Mouse (Mus musculus) erythroblast, embryonic 14.5 days (primary cell): ENCODE data around the gene Snx20. TPM values are rescaled to one million over a fixed set of nuclear protein-coding genes. Genes with fewer than 3 reads are reported as not detected.
"Not testable (repeated sequence)": the region's sequence is repeated elsewhere in the genome, so short reads cannot be mapped to it uniquely, and the experiment has no call there.

Experiments
- H3K27me3 ChIP-seq: 2 replicates; pipeline ENCODE4 v1.6.1; 2012; ENCODE audit warnings: inconsistent platforms; ENCODE audit not compliant: control insufficient read depth
- H3K36me3 ChIP-seq: 2 replicates; pipeline ENCODE4 v1.6.1; 2012; ENCODE audit warnings: mild to moderate bottlenecking, inconsistent platforms; ENCODE audit not compliant: control insufficient read depth
- H3K4me1 ChIP-seq: 2 replicates; pipeline ENCODE4 v1.6.1; 2012; ENCODE audit warnings: inconsistent platforms; ENCODE audit not compliant: control insufficient read depth
- H3K4me3 ChIP-seq: replicated peaks from 2 replicates; pipeline ENCODE3; 2012; ENCODE audit warnings: moderate library complexity, mild to moderate bottlenecking, inconsistent platforms
- H3K9me3 ChIP-seq: 2 replicates; pipeline ENCODE4 v1.6.1; 2012; ENCODE audit warnings: low read length, inconsistent platforms, mixed read lengths; ENCODE audit not compliant: control insufficient read depth
- GATA1 ChIP-seq: IDR thresholded peaks from 2 replicates; pipeline ENCODE4 v1.6.1; 2012; ENCODE audit warnings: low read length, inconsistent platforms, mixed read lengths
- TAL1 ChIP-seq: IDR thresholded peaks from 3 replicates; pipeline ENCODE4 v1.6.1; 2012; ENCODE audit warnings: low read length, inconsistent platforms, mixed read lengths
- polyA plus RNA-seq: library from polyadenylated mRNA; stranded (reverse); fragments of >175 nt; gene quantifications from 2 replicates; pipeline ENCODE4 v1.2.3, GENCODE M21; 2012

The Snx20 gene
- polyA plus RNA-seq, 1 experiment = 0.09 TPM

- H3K27me3 ChIP-seq = no peaks in the 10 kb centered on the region
- H3K36me3 ChIP-seq = no peaks in the 10 kb centered on the region
- no peak for TF ChIP-seq GATA1
- no peak for TF ChIP-seq TAL1
- no peaks in the 10 kb centered on the region for H3K4me1 ChIP-seq
- no peaks in the 10 kb centered on the region for H3K9me3 ChIP-seq
- no peak overlapping the region for H3K4me3 ChIP-seq
Observed at GRCm38 (mm10) chr8:88668400-88669086, 32.6 kb upstream of the Snx20 start.

- Histone ChIP-seq H3K36me3 (no peaks in the 10 kb centered on the region), H3K9me3 (no peaks in the 10 kb centered on the region), H3K27me3 (no peaks in the 10 kb centered on the region), H3K4me3 (no peak overlapping the region), H3K4me1 (no peaks in the 10 kb centered on the region)
- no peak for TF ChIP-seq GATA1
Observed at GRCm38 (mm10) chr8:88666435-88666834, 30.5 kb upstream of the Snx20 start.

GRCm38 (mm10) chr8:88664947-88665346 lies 29.0 kb upstream of the Snx20 start:
- Histone ChIP-seq H3K9me3 (no peaks in the 10 kb centered on the region), H3K4me3 (no peak overlapping the region), H3K36me3 (no peaks in the 10 kb centered on the region), H3K27me3 (no peaks in the 10 kb centered on the region), H3K4me1 (no peaks in the 10 kb centered on the region)
- no peak for TF ChIP-seq GATA1

DNA sequence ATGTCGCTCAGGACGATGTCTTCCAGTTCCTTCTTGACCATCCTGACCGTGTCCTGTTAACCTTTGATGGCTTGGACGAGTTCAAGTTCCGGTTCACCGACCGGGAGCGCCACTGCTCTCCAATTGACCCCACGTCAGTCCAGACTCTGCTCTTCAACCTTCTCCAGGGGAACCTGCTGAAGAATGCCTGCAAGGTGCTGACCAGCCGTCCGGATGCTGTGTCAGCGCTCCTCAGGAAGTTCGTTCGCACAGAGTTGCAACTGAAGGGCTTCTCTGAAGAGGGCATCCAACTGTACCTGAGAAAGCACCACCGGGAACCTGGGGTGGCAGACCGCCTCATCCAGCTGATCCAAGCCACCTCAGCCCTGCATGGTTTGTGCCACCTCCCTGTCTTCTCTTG lies 28.2 kb upstream of the Snx20 start:
- Histone ChIP-seq H3K27me3 (no peaks in the 10 kb centered on the region), H3K36me3 (no peaks in the 10 kb centered on the region), H3K4me1 (no peaks in the 10 kb centered on the region), H3K4me3 (no peak overlapping the region), H3K9me3 (no peaks in the 10 kb centered on the region)
- TF ChIP-seq TAL1 (no peak), GATA1 (no peak)

- TF ChIP-seq TAL1 = no peak
- no peak for TF ChIP-seq GATA1
- no peak overlapping the region for H3K4me3 ChIP-seq
- H3K36me3 ChIP-seq = no peaks in the 10 kb centered on the region
- H3K9me3 ChIP-seq = no peaks in the 10 kb centered on the region
- no peaks in the 10 kb centered on the region for H3K4me1 ChIP-seq
- no peaks in the 10 kb centered on the region for H3K27me3 ChIP-seq
Observed at GRCm38 (mm10) chr8:88662401-88662821, 26.5 kb upstream of the Snx20 start.

GRCm38 (mm10) chr8:88659873-88660272 lies 23.9 kb upstream of the Snx20 start:
- Histone ChIP-seq H3K27me3 (no peaks in the 10 kb centered on the region), H3K9me3 (no peaks in the 10 kb centered on the region), H3K4me3 (no peak overlapping the region), H3K4me1 (no peaks in the 10 kb centered on the region), H3K36me3 (no peaks in the 10 kb centered on the region)
- TF ChIP-seq GATA1 (no peak), TAL1 (no peak)

- H3K4me1 ChIP-seq = no peaks in the 10 kb centered on the region
- H3K27me3 ChIP-seq = no peaks in the 10 kb centered on the region
- no peaks in the 10 kb centered on the region for H3K36me3 ChIP-seq
- H3K9me3 ChIP-seq = no peaks in the 10 kb centered on the region
- no peak overlapping the region for H3K4me3 ChIP-seq
- no peak for TF ChIP-seq GATA1
- no peak for TF ChIP-seq TAL1
Observed at GRCm38 (mm10) chr8:88655334-88655733, 19.4 kb upstream of the Snx20 start.

- H3K4me1 ChIP-seq, H3K27me3 ChIP-seq, H3K36me3 ChIP-seq, H3K4me3 ChIP-seq, H3K9me3 ChIP-seq: not testable (repeated sequence)
Observed at GRCm38 (mm10) chr8:88651122-88651521, 15.2 kb upstream of the Snx20 start.

GRCm38 (mm10) chr8:88650016-88650708 lies 14.2 kb upstream of the Snx20 start:
- Histone ChIP-seq H3K9me3 (no peaks in the 10 kb centered on the region), H3K27me3 (no peaks in the 10 kb centered on the region), H3K36me3 (no peaks in the 10 kb centered on the region), H3K4me3 (no peak overlapping the region), H3K4me1 (peaks cover 6% of the 10 kb centered on the region)
- TF ChIP-seq GATA1 (no peak), TAL1 (no peak)

- no peak overlapping the region for H3K4me3 ChIP-seq
- no peaks in the 10 kb centered on the region for H3K27me3 ChIP-seq
- no peaks in the 10 kb centered on the region for H3K36me3 ChIP-seq
- TF ChIP-seq GATA1 (no peak), TAL1 (no peak)
- H3K4me1 ChIP-seq = peaks cover 6% of the 10 kb centered on the region
- H3K9me3 ChIP-seq = no peaks in the 10 kb centered on the region
Observed at GRCm38 (mm10) chr8:88648322-88648721, 12.4 kb upstream of the Snx20 start.
